Mouse (Mus musculus): ENCODE measurements around the gene Gm38100.

Gm38100 gene

DNA sequence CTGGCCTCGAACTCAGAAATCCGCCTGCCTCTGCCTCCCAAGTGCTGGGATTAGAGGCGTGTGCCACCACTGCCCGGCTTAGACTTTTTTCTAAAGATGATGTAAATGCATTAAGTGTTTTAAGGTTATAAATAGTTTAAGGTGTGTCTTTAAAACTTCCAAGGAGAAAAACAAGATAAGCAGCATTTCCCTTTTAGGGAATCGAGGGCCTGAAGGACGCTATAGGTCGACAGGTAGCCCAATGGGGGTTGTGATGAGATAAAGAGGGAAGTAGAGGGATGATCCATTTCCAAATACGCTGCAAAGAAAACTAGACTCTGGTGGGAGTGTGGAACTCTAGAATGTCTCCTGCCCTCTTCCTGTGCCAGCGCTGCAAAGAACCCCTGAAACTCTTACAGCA is at the start of gene Gm38100:
TSS of gene Gm38100 (plus strand) at position 301 of the 400 bp plus-strand sequence.
- DNase-seq (ENCODE audit: low read depth), result no peak

DNA sequence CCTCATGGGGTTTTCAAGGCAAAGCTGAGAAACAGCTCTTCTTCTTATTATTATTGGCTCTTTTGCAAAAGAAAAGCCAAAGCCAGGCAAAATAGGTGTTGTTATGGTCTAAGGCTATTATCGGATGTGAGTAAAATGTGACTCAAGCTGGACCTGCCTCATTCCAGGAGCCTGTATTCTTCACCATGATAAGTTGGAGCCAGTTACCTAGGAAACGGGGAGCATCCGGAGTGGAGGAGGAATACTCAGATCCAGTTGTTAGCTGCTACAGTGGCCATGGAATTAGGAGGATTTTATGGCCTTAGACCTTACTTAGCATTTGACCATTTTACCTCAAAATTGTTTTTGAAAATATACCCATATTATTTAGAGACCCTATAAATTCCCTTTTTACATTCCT is 49.4 kb upstream of the Gm38100 start:
- no peak for DNase-seq (ENCODE audit: low read depth)

DNA sequence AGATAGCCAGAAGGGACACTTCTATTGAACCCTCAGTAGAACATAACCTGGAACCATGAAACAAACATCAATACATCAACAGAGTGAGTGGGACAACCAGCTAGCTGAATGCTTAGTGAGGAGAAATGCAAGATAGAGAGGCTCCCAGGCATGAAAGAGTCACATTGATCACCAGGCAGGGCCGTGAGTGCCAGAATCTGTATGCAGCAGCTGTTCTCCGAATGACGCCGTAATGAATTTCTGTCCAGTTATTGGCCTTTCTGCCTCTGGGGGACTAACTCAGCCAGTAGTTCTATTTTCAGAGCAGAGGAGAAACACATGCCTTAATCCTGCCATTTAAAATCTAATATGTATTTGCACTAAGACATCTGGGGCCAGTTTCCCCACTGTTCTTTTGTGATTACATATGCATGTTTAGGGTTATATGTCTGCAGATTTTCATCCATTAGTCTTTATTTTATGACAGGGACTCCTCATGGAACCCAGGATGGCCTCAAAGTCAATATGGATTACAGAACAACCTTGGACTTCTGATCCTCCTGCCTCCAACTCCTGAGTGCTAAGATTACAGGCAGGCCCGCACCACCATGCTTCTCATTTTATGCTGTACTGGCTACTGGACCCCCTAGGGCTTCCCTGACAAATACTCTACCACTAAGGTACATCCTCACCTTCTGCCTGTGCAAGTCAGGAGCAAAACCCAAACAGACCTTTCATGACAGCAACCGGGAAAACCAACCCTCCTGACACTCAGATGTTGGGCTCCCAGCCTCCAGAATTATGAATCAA is 47.9 kb upstream of the Gm38100 start:
- DNase-seq (ENCODE audit: low read depth), result no peak

DNA sequence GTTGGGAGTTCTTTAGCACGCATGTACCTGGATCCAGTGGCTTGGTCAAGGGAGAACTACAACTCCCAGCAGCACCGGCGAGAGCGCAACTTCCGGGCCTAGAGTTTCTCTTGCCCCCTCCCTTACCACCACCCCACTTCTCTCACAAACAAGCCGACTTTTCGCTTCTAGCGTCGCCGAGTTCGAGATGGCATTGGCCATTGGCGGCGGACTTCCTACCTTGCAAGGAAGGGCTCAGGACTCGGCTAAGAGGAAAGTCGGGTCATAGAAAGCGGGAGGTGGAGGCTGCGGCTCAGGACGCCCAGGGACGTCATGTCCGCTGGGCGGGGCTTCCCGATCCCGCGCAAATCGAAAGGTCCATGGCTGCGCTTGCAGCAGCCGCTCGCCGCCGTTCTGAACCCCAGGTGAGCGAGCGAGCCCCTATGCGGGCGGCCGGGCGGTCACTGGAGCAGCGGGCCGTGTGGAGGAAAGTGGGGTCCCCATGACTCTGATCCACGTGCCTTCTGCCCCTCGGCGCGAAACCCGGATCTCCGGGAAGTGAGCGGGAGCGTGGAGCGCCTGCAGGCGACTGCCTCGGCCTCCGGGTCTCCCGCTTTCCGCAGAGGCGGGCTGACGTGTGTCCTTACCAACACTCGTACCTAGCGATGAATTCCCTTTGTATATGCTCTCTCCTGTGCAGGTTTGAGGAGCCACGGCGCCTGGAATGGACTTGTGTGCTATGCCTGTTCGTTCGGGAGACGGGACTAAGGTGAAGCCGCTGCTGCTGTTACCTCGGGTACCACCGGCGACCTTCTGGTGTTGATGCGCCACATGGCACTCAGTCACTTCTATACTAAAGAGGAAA is 39.5 kb upstream of the Gm38100 start, which contains the start of gene Exo1:
TSS of gene Exo1 (plus strand) at position 129 of the 844 bp plus-strand sequence.
- DNase-seq (ENCODE audit: low read depth), result peak; percentile 93

DNA sequence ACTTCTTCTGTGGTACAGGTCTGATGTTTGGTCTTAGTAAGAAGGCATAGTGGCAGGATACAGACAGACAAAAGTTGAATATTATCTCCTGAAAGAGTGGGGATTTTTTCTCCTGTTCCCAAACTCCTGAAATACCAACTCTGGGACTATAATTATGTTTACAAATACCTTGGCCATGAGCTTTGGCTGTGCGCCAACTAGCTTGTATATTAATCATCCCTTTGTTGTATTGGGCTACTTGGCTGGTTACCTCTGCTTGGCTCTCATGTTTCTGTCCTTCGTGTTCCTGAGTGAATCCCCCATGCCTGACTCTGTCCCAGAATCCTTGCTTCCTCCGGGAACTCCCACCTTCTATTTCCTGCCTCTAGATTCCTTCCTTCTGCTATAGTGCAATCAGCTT is 36.7 kb upstream of the Gm38100 start:
- no peak for DNase-seq (ENCODE audit: low read depth)

DNA sequence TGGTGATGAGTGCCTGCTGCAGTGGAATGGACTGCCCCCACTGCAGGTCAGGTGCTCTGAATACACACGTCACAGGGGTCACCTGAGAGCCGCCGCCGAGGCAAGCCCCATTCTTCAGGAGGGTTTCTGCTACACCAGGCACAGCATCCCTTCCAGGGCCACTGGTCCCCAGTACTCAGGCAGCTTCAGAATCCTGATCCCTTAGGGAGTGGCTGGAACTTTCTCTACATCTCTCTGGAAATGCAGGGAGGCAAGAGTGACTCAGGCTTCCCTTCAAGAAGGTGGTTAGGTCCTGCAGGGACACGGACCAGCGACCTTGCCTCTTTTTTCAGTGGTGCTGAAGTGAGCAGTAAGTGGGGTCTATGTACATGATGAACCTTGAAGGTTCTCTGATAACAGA is 26.9 kb upstream of the Gm38100 start:
- DNase-seq (ENCODE audit: low read depth), result no peak

DNA sequence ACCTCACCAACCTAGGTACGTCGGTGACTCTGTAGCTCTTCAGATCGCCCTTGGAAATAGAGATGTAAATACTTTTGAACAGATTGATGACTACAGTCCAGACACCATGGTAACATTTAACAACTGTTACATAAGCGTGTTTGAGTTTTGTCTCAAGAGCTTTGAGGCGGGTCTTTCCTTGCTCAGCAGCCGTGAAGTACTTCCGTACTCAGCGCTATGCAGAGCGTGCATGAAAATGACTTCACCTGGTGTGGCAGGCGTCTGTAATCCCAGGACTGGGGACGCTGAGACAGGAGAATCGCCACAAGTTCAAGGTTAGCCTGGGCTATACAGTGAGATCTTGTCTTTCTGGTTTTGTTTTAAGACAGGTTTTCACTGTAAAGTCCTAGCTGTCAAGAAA is 26.4 kb upstream of the Gm38100 start:
- no peak for DNase-seq (ENCODE audit: low read depth)

DNA sequence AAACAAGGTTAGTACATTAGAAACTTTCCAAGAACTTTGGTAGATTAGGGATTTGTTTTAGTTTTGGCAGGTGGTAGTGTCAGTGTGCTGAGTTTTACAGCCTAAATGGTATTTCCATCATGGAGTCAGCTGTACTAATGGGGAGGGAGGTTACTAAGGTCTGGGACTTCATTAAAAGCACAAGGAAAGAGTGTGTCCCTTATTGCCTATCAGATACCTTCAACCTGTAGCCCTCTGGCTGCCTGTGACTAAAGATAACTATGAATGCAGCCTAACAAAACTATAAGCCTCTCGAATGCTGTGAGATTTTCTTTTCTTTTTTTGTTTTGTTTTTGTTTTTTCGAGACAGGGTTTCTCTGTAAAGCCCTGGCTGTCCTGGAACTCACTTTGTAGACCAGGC is 8.9 kb upstream of the Gm38100 start:
- no peak for DNase-seq (ENCODE audit: low read depth)

DNA sequence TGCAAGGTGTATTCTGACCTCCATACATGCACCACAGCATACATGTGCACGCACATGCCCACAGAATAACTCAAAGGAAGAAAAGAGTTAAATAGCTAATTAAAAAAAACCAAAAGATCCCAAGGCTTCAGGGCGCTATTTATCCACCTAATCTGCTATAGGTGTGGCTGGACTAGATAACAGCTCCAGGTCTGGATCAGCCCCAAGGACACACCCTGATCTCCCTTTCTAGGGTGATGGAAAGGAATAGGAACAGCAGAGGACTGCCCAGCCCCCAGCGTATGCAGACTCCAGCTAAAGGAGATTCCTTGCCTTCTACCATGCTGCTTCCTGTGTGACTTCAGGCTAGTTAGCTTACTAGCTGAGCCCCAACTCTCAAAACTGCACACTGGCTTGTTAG is 8.1 kb upstream of the Gm38100 start:
- DNase-seq (ENCODE audit: low read depth), result no peak

DNA sequence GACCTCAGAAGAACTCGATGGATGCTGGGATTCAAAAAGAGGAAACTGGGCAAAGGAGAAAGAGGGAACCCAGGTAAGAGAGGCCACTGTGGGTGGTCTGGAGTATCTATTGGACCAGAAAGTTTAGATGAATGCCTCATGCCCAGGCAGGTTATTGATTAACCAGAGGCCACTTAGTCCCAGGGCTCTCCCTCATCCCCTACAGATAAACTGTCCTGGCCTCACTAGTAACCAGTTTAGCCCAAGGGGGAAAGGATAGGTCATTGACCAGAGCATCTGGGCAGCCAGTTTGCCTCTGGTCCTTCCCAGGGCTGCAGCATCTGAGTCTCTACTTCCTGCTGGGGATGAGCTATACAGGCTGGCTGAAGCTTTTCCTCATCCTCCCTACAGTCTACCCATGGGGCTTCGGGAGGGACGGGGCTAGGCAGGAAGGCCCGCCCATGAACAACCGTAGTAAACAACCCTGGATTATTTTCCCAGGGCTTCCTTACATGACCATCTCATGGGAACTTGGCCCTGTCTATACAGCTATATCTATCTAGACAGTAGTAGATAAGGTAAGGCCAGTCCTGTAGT is 6.3 kb upstream of the Gm38100 start:
- DNase-seq (ENCODE audit: low read depth), result no peak

DNA sequence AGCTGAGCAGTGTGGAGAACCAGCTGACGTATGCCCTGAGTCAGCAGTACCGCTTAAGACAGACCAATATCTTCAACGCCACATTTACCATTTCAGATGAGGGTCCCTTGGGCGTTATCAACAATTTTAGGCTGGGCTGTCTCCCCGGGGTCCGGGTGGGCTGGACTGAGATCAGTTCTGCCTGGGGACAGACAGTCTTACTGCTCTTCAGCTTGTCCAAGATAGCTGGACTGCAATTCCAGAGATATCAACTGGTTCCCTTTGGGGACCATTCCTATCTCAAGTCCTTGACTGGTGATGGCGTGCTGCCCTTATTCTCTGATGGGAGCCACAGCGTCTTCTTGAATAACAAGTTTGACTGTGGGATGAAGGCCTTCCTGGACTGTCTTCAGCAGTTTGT is 962 bp downstream of the Gm38100 start:
- DNase-seq (ENCODE audit: low read depth), result no peak

DNA sequence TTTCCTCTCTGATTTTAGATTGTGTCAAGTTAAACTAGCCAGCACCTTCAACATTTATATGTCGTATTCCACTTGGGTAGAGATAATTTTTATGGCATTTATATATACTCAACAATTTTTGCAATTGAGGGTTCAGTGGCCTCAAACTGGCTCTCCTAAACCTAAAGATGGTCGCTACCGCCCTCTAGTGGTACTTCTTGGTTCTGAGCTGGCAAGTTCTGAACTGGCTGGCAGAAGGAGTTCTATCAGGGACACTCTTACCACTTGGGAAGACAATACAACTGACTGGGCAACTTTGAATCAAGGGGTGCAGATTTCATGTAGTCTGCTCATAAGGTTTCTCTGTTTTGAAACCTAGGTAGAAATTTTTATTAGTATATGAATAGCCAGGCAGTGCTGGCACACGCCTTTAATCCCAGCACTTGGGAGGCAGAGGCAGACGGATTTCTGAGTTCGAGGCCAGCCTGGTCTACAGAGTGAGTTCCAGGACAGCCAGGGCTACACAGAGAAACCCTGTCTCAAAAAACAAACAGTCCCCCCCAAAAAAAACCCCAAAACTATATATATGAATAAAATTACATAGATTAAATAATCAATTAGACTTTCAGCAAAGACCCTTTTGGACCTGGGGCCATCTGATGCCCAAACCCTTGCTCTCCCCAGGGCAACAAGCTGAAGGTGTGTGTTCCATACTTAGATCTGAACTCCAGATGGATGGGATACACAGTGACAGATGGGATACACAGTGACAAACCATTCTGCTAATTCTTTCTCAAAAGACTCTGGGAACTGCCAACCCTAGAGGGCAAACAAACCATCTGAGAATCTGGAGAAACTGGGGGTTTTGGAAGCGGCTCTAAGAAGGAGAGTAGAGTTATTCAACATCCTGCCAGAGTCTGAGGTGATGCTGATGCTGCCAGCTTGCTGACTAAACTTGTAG is 4.0 kb downstream of the Gm38100 start:
- peak; percentile 73 for DNase-seq (ENCODE audit: low read depth)

DNA sequence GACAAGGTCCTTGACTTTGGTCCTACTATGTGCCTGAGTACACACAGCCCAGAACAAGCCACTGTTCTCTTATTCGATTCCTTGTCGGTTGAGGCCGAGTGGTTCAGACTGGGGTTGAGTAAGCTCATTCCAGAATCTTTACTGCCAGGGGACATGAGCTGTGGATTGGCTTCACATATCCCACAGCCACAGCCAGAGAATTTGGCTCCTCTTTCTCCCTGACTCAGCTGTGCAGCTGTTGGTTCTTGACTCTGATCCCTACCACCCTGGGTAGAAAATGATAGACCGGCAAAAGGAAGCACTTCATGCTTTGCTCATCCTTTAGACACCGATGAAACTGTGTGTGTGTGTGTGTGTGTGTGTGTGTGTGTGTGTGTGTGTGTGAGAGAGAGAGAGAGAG is 11.3 kb downstream of the Gm38100 start:
- DNase-seq (ENCODE audit: low read depth), result no peak

DNA sequence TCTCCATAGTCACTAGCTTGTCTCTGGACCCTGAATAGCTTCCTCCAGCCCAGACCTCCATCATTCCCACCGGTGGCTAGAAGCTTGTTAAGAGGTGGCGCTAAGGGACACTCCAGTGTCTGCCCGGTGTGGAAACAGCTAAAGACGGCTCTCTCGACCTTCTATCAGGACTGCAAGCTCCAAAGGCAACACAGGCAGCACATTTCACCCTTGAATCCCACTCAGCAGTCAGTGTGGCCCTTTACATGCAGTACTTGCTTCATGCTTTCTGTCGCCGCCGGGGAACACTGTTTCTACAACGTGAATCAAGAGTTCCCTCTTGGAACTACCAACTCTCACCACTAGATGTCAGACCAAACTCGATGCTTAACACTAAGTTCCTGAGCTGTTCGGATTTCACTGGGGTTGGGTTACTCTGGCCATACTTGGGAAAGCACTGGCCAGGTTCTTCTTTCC is 16.2 kb downstream of the Gm38100 start:
- peak; percentile 47 for DNase-seq (ENCODE audit: low read depth)

DNA sequence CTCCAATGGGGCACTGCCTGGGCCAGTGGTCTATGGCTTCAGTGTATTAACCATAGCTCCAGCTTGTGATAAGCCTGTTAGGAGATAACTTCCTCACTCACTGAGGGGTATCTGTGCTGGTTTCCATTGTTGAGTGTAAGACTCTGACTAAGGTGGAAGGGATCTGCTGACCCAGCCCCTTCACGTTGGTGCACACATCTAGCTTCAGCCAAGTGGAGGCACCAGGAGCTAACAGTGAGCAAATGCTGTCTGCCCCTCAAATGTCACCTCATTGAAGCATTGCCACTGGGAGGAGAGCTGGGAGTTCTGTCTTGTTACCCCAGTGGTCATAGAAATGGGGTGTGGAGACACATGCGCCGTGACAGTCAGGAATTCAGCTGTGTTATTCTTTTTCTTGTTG is 18.6 kb downstream of the Gm38100 start:
- no peak for DNase-seq (ENCODE audit: low read depth)

DNA sequence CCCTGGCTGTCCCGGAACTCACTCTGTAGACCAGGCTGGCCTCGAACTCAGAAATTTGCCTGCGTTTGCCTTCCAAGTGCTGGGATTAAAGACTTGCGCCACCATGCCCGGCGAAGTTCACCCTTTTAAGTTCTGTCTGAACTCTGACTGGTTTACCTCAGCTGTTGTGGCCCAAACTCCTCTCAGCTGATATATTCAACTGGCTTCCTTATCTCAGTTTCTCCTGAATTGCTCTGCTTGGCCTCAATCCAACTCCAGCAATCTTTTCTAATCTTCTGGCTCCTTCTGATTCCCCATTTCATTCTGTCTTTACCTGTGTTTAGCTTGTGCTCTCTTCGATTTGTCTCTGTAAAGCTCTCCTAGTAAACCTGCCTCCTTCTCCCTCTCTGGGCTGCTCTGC is 23.0 kb downstream of the Gm38100 start:
- no peak for DNase-seq (ENCODE audit: low read depth)

DNA sequence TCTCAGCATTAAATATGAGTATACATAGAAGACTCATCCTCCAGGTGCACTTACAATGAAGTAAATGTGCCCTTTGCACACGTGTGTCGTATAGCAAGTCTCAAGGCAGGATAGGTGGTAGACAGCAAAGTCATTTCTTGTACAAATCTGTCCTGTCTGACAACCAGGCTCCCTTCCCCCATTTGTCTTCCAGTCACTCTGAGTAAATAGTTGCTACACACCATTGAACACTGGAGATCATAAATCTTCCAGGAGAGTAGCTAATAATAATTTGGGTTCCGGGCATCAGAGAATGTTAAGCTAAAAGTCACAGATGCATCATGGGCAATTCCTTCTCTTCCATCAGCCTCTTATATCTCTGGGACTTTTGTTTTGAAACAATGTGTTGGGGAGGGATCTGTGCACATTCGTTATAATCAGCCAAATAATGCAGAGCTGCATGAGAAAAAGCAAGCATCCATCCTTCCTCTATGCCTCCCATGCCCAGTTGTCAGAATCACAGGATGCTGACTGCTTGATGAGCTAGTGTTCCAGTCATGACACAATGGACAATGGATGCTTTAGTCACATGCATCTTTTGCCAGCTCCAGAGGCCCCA is 26.7 kb downstream of the Gm38100 start:
- no peak for DNase-seq (ENCODE audit: low read depth)

DNA sequence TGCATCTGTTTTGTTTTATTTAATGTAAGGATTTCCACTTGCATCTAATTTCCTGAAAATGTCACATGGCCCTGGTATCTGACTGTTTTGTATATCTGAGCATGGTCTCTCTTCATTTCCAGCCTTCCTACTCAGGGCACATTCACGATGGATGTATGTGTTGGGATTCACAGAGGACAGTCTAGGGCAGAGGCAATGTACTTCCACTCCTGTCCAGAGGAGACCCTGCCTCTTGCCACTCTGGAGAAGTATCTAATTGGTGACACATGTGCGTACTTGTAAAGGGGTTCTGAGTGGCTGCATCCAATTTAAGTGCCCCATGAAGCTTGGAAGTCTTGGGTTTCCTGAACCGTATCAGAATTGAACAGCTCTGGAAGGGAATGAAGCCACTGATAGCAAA is 30.3 kb downstream of the Gm38100 start:
- DNase-seq (ENCODE audit: low read depth), result no peak

DNA sequence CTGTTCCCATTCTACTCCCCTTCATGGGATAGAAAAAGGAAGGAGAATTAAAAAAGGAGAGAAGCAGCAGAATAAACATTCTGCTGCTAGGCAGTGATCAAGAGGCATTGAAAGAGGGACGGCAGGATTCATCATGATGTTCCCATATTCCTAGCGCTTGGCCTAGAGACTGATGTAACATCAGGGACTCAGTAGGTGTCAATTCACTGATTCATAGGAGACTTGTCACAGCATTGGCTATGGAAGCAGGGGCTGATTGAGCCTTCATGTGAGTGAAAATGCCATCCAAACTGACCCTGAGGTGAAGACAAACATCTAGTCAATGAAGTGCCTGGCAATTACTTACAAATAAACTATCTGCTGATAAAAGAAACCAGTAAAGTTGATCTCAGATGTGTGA is 30.7 kb downstream of the Gm38100 start:
- DNase-seq (ENCODE audit: low read depth), result no peak

DNA sequence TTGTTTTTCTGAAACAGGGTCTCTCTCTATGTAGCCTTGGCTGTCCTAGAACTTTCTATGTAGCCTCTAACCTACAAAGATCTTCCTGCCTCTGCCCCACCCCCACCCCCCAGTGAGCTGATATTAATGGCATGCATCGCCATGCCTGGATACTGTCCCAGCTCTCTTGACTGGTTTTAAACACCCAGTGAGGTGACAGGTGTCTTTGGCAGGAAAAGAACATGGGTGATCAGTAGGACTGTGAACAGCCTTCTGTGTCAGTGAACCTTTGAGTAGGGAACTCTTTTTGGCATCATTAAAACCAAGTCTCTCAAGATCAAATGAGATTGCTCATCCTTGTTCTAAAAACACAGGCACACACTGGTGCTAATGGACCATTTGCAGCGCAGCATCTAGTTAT is 41.7 kb downstream of the Gm38100 start:
- DNase-seq (ENCODE audit: low read depth), result no peak

DNA sequence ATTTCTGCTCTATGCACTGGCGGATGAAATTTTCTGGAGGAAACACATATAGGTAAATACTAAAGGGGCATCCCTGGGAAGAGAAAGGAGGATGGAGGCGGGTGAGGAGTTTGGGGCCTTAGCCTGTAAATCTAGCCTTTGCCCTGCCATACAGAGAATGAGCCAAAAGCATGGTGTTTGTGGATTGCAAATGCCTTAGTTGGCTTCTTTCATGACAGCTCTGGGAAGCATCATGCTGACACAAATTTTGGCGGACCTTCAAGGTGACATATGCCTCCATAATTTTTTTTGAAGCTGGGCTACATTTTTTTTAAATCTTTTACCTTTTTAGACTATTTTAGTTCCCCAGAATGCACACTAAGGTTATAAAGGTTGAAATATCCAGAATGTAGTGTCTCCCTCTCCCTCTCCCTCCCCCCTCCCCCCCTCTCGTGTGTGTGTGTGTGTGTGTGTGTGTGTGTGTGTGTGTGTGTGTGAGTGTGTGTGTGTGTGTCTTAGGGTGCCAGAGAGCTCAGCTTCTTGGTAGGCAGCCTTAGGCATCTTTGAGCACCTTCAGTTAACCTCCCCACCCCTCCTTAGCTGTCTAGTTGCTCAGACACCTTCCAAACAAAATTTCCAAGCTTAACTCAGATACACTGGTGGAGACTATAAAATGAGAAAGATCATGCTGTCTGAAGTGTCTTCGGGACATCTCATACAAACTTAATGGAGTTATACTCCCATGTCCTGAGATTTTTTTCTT is 47.0 kb downstream of the Gm38100 start:
- DNase-seq (ENCODE audit: low read depth), result no peak

Data from naive thymus-derived CD4-positive, alpha-beta T cell, adult 2 months (primary cell).